Mouse (Mus musculus) layer of hippocampus, postnatal 10 days (tissue): ENCODE results near the gene Ppp1r18. TPM values are rescaled to one million over a fixed set of nuclear protein-coding genes. Genes with fewer than 3 reads are reported as not detected.
"Not testable (repeated sequence)": the region's sequence is repeated elsewhere in the genome, so short reads cannot be mapped to it uniquely, and the experiment has no call there.

ENCODE experiments used
- DNase-seq, 2 experiments: peaks; one replicate each; pipeline ENCODE4 v3.0.0; 2021; ENCODE audit warnings: low spot score in 2 of 2
- total RNA-seq, 2 experiments: library from RNA; stranded (reverse); gene quantifications; 2 replicates each; pipeline ENCODE4 v1.2.3; 2021

The Ppp1r18 gene
- total RNA-seq, 2 experiments from 2014 or later, result 15.6 to 16.3 TPM

DNA sequence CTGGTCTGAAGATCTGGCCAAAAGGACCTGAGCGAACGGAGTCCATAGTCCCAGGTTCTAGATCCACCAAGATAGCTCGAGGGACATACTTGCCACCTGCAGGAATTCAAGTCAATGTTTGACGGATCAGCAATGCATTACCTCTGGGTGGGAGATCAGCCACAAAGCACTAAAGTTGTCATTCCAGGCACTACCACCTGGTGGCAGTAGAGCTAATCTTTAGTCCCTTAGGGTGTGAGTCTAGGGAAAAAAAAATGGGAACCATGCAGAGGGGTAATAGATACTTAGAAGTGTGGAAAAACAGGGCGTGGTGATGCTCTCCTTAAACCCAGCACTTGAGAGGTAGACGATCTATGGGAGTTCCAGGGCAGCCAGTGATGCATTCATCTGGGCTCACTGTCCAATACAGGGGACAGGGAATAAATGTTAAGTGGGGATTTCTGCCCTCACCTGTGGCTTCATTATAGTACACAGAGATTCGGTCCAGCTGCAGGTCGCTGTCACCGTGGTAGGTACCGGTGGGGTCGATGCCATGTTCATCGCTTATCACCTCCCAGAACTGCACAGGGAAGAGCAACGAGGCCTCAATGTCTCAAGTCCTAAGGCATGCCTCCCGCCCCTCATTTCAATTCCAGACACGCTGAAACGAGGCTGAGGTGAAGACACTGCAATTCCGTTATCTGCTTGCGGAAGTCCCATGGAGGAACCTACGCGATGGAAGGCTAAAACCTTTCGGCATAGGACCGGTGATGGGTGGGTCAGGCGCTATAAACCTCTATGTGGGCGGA, 29.0 kb upstream of the Ppp1r18 start:
- peak; percentile 92 to 94 for DNase-seq

- DNase-seq, result peak; percentile 81 to 90
These were observed 28.4 kb upstream of the Ppp1r18 start for GRCm38 (mm10) chr17:35836991-35837422.

GRCm38 (mm10) chr17:35837487-35837886, 27.9 kb upstream of the Ppp1r18 start:
- peak; percentile 60 to 76 for DNase-seq

GRCm38 (mm10) chr17:35838122-35838544, 27.3 kb upstream of the Ppp1r18 start, which contains the start of gene Tubb5:
Gene Tubb5 (minus strand): TSS chr17:35838306.
- DNase-seq, result peak; percentile 93 to 96

GRCm38 (mm10) chr17:35838570-35838969, 26.8 kb upstream of the Ppp1r18 start:
- no peak for DNase-seq

DNA sequence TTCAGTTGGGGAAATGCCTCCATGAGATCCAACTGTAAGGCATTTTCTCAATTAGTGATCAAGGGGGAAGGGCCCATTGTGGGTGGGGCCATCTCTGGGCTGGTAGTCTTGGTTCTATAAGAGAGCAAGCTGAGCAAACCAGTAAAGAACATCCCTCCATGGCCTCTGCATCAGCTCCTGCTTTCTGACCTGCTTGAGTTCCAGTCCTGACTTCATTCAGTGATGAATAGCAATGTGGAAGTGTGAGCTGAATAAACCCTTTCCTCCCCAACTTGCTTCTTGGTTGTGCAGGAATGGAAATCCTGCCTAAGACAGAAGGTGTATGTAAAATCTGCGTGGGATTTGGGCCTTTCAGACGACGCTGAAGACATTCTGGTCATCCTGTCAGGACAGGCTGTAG, 26.4 kb upstream of the Ppp1r18 start:
- not testable (repeated sequence) for DNase-seq

DNA sequence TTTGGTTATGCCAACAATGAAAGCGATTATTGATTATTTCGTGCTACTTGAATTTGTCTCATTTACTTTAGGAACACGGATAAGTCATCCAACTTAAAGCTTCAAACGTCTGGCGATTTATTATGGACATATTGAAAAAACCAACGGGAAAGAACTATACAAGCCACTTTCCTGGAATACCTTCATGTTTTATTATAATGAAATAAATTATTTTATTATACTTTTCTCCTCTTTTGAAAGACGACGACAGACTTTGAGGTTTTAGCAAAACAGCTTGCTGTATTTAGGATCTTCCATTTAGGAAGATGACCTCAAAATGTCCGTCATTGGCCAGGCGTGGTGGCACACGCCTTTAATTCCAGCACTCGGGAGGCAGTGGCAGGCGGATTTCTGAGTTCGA, 24.8 kb upstream of the Ppp1r18 start:
- DNase-seq, result no peak

GRCm38 (mm10) chr17:35841076-35841950, 24.1 kb upstream of the Ppp1r18 start, which contains the start of gene Mdc1:
Gene Mdc1 (plus strand): TSS chr17:35841515.
- DNase-seq, result peak; percentile 99

GRCm38 (mm10) chr17:35842006-35842405, 23.4 kb upstream of the Ppp1r18 start:
- no peak for DNase-seq

GRCm38 (mm10) chr17:35843514-35843913, 21.9 kb upstream of the Ppp1r18 start:
- DNase-seq, result no peak

DNA sequence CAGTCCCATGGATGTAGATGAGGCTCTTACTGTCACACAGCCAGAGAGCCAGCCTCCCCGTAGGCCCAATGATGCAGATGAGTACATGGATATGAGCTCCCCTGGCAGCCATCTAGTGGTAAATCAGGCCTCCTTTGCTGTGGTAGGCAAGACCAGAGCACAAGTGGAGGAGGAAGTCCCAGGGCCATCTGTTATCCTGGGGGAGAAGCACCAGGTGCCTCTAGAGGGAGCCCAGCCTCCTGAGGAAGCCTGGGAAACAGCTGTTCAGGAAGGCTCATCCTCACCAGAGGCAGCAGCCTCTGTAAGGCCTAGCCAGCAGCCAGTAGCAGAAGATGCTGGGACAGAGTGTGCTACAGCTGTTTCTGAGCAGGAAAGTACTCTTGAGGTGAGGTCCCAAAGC, 17.3 kb upstream of the Ppp1r18 start:
- DNase-seq, result no peak

DNA sequence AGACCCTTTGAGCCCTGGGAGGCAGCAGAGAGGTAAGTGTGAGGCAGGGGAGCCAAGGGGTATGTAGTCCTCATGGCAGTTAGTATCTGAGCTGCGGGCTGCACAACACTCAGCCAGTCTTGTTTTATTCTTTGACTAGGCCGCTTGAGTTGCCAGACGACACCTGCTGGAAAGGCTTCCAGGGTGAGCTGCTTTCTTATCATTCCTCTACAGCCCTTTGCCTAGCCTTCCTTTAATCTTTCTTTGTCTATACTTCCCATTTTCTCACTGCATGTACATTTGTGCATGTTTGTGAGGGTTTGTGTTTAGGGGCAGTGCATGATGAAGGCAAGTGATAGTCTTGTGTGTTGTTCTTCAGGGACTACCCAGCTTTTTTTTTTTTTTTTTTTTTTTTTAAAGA, 14.4 kb upstream of the Ppp1r18 start:
- no peak for DNase-seq

DNA sequence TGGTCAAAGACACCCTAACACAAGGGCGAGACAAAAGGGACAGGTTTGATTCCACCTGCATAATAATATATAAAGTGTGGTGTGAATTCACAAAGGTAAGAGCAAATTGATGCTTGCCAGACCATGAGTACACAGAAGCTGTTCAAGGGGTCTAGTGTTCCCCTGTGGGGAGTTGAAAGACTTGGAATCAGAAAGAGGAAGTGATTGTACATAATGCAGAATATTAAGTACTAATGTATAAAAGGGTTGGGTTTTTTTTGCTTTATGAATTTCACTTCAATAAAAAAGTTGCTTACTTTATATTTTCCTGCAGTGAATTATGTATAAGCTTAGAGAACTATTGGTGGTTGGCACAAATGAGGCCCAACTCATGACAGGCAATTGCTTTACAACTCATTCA, 6.0 kb upstream of the Ppp1r18 start:
- DNase-seq, result no peak

- DNase-seq, result no peak
These were observed 5.6 kb upstream of the Ppp1r18 start for GRCm38 (mm10) chr17:35859835-35860234.

DNA sequence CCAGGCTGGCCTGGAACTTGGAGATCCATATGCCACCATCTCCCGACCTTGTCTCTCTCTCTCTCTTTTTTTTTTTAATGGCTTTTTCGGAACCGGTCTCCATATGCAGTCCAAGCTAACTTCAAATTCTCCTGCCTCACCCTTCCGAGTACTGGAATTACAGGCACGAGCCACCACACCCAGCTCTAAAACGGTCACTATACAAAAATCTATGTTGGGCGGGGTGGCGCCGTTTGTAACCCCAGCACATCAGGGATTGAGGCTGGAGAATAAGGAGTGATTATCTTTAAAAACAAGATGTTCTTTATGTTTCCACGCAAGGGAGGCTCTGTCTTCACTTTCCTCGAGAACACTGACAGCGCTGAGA, 4.6 kb upstream of the Ppp1r18 start:
- peak in 1 of 2 experiments; percentile 40 for DNase-seq

GRCm38 (mm10) chr17:35861198-35861857, 4.1 kb upstream of the Ppp1r18 start, which contains the start of gene Nrm:
Gene Nrm (plus strand): TSS chr17:35861318.
- DNase-seq, result peak; percentile 90 to 92

DNA sequence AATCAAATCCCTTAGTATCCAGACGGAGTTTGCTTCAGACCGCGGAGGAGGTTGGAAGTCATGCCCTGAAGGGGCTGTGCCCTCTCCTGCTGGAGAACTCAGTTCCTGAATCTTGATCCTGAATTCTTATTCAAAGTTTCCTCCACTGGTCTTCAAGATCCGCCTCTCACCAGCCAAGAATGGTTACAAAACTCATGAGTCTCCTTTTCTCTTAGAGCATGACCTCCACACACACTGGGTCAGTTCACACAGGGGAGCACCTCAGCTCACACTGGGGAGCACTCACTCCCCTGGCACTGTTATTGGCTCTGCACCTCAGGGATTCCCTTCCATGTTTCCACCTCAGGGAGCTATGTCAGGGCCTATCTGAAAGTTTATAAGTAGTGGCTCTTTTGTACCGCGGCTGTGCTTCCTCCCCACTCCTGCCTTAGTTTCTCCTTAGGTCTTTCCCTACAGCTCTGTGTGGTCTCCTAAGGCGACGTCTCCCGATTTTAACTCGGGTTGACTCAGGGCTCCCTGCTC, 500 bp upstream of the Ppp1r18 start:
- no peak for DNase-seq

DNA sequence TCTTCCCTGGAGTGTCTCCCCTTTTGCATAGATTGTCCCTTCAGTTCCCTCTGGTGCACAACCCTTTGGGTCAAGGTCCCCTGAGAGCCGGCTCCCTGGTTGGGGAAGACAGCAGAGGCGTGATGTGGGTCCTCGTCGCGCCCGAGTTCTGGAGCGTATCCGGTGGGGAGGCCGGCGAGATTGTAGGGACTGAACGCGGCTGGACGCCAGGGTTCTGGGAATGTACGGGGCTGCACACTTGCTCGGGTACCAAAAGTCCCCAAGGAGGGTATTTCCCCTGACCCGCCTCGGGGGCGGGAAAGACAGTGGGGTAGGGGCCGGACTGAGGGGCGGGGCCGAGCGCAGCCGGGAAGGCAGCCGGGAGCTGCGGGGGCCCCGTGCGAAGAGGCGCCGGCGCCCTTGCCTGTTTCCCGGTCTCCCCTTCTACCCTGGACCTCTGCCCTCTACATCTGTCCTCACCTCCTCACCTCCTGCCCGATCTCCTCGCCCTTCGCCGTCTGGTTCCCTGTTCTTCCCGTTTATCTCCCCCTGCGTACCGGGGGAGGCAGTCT, 963 bp downstream of the Ppp1r18 start:
- DNase-seq, result peak; percentile 54 to 72

DNA sequence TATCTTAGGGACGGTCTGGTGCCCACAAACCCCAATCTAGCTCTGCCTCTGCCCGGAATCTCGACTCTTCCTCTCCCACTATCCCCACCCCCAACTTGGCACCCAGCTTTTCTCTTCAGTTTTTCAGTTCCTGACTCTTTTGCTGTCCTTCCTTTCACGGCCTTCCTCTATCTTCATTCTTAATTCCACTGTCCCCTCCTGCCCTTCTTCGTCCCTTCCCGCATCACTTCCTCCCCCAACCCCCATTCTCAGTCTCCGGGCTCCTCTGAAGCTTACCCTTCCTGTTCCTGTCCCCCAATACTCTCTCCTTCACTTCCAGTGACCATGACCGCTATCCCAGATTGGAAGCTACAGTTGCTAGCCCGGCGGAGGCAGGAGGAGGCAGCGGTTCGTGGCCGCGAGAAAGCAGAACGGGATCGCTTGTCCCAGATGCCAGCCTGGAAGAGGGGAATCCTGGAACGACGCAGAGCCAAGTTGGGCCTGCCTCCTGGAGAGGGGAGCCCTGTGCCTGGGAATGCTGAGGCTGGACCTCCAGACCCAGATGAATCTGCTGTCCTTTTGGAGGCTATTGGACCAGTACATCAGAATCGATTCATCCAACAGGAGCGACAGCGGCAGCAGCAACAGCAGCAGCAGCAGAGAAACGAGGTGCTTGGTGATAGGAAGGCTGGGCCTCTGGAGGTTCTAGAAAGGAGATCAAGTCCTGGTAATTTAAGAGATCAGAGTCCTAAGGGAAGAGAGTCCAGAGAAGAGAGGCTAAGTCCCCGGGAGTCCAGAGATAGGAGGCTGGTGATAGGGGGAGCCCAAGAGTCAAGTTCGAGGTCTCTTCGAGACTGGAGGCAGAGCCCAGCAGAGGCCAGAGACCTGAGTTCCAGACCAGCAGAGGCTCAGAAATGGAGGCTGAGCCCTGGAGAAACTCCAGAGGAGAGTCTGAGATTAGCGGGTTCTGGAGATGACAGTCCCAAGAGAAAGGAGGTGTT, 1.8 kb downstream of the Ppp1r18 start:
- peak in 1 of 2 experiments; percentile 37 for DNase-seq
